ENCODE assay signal across 27 mouse cellular contexts in the genomic region with DNA sequence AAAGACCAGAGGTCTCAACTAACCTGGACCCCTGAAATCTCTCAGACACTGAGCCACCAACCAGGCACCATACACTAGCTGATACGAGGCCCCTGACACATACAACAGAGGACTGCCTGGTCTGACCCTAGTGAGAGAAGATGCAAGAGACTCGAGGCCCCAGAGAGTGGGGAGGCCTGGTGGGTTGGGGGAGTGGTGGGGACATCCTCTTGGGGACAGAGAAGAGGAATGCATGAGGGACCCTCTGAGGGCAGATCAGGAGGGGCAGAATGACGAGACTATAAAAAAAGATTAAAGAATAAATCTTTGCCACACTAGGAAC. TPM values are rescaled to one million over a fixed set of nuclear protein-coding genes. Genes with fewer than 3 reads are reported as not detected.
DNase-seq lines count a peak whose midpoint lies in the region; ATAC-seq and TF ChIP-seq lines count a peak whose summit lies in the region.
"Had no signal": no experiment of that assay in that cellular context is flagged by ENCODE, and none has a peak within 500 bp of the region (broad histone marks: within the 10 kb centered on the region; RNA-seq: fewer than 3 reads in every experiment).

No protein-coding gene starts in this region.

- 63% methylated on average over 3 of the region's 3 CpGs for WGBS in midbrain, embryonic 10.5 days
- WGBS in midbrain, postnatal 0 days, result 50% methylated on average over 3 of the region's 3 CpGs
- 58% methylated on average over 3 of the region's 3 CpGs for WGBS in neural tube, embryonic 13.5 days
- 54% methylated on average over 3 of the region's 3 CpGs for WGBS in midbrain, embryonic 15.5 days

- peak overlapping the region; percentile 14; the same call in 1 of the 2 replicates for H3K27ac ChIP-seq in midbrain, embryonic 10.5 days (replicated peaks)
- H3K27ac ChIP-seq in midbrain, postnatal 0 days (ENCODE audit: low read depth, low read length), result no peak overlapping the region
- H3K27ac ChIP-seq in neural tube, embryonic 13.5 days (replicated peaks), result no peak overlapping the region
- no peak overlapping the region for H3K27ac ChIP-seq in midbrain, embryonic 15.5 days
- H3K27ac ChIP-seq: embryonic facial prominence, embryonic 12.5 days; embryonic facial prominence, embryonic 15.5 days; forebrain, embryonic 12.5 days; heart, embryonic 10.5 days; heart, embryonic 13.5 days; hindbrain, embryonic 14.5 days; hindbrain, postnatal 0 days had no signal

- H3K4me1 ChIP-seq in midbrain, embryonic 10.5 days, result peaks cover 5% of the 10 kb centered on the region; the same call in 1 of the 2 replicates
- no peaks in the 10 kb centered on the region for H3K4me1 ChIP-seq in midbrain, postnatal 0 days (ENCODE audit: insufficient read depth, low read length)
- H3K4me1 ChIP-seq in neural tube, embryonic 13.5 days (replicated peaks), result no peaks in the 10 kb centered on the region
- H3K4me1 ChIP-seq in midbrain, embryonic 15.5 days, result no peaks in the 10 kb centered on the region
- H3K4me1 ChIP-seq: embryonic facial prominence, embryonic 12.5 days; embryonic facial prominence, embryonic 15.5 days; forebrain, embryonic 12.5 days; heart, embryonic 10.5 days had no signal

- H3K4me2 ChIP-seq in midbrain, postnatal 0 days (ENCODE audit: low read depth, low read length, poor library complexity, severe bottlenecking), result no peak overlapping the region
- no peak overlapping the region for H3K4me2 ChIP-seq in neural tube, embryonic 13.5 days
- no peak overlapping the region for H3K4me2 ChIP-seq in midbrain, embryonic 15.5 days
- H3K4me2 ChIP-seq: embryonic facial prominence, embryonic 12.5 days; embryonic facial prominence, embryonic 15.5 days; forebrain, embryonic 12.5 days; heart, embryonic 13.5 days; hindbrain, embryonic 14.5 days had no signal

- H3K27me3 ChIP-seq in midbrain, embryonic 10.5 days (ENCODE audit: low read depth, poor library complexity, severe bottlenecking), result no peaks in the 10 kb centered on the region
- H3K27me3 ChIP-seq in midbrain, postnatal 0 days (ENCODE audit: insufficient read depth, low read length), result no peaks in the 10 kb centered on the region
- H3K27me3 ChIP-seq in neural tube, embryonic 13.5 days, result no peaks in the 10 kb centered on the region
- no peaks in the 10 kb centered on the region for H3K27me3 ChIP-seq in midbrain, embryonic 15.5 days (replicated peaks)
- H3K27me3 ChIP-seq: embryonic facial prominence, embryonic 12.5 days; embryonic facial prominence, embryonic 15.5 days; forebrain, embryonic 12.5 days; heart, embryonic 13.5 days had no signal

- ATAC-seq in midbrain, postnatal 0 days (ENCODE audit: low FRiP score), result no peak
- ATAC-seq in neural tube, embryonic 13.5 days (ENCODE audit: low read depth), result peak; percentile 47; the same call in 1 of the 2 replicates
- ATAC-seq in midbrain, embryonic 15.5 days (replicated peaks), result 0 out of 2 replicates have a peak, but pooled peaks have one; percentile 30
- ATAC-seq: hindbrain, postnatal 0 days; inflammation-experienced regulatory T-cells, adult 6 months; Patski had no signal

- H3K36me3 ChIP-seq in midbrain, embryonic 10.5 days, result peaks cover 29% of the 10 kb centered on the region
- 0 out of 2 replicates have a peak, but pooled peaks cover 4% of the 10 kb centered on the region for H3K36me3 ChIP-seq in midbrain, postnatal 0 days (ENCODE audit: insufficient read depth, low read length)
- H3K36me3 ChIP-seq in neural tube, embryonic 13.5 days, result 0 out of 2 replicates have a peak, but pooled peaks cover 3% of the 10 kb centered on the region
- no peaks in the 10 kb centered on the region for H3K36me3 ChIP-seq in midbrain, embryonic 15.5 days (replicated peaks)
- H3K36me3 ChIP-seq: embryonic facial prominence, embryonic 12.5 days; embryonic facial prominence, embryonic 15.5 days; forebrain, embryonic 12.5 days had no signal

- no peaks in the 10 kb centered on the region for H3K9me3 ChIP-seq in midbrain, embryonic 10.5 days (replicated peaks)
- no peaks in the 10 kb centered on the region for H3K9me3 ChIP-seq in midbrain, postnatal 0 days (ENCODE audit: low read length)
- H3K9me3 ChIP-seq in neural tube, embryonic 13.5 days, result no peaks in the 10 kb centered on the region
- no peaks in the 10 kb centered on the region for H3K9me3 ChIP-seq in midbrain, embryonic 15.5 days
- H3K9me3 ChIP-seq: embryonic facial prominence, embryonic 12.5 days; embryonic facial prominence, embryonic 15.5 days; forebrain, embryonic 12.5 days; G1E; heart, embryonic 10.5 days; heart, embryonic 13.5 days had no signal

- TF ChIP-seq CTCF in midbrain, postnatal 0 days (IDR thresholded peaks at IDR 0.05), result no peak

- DNase-seq in midbrain, embryonic 10.5 days (ENCODE audit: low spot score), result no peak
- no peak for DNase-seq in midbrain, postnatal 0 days (ENCODE audit: low spot score)
- DNase-seq in neural tube, embryonic 10.5 days (ENCODE audit: extremely low spot score, low spot score), result no peak
- DNase-seq in heart, adult 9 months (ENCODE audit: low spot score in 2 of 2), result no peak
- no peak for DNase-seq in B cell, adult 2 months
- DNase-seq: adrenal gland, postnatal 10 days; adrenal gland, postnatal 36 days; cerebellum, adult 18-20 months; cerebellum, adult 9-11 months; cerebellum, postnatal 25 days; gastrocnemius, postnatal 25 days; heart, adult 18-20 months; heart, postnatal 14 days; heart, postnatal 4 days had no signal

- H3K9ac ChIP-seq in midbrain, postnatal 0 days (replicated peaks; ENCODE audit: low read length, poor library complexity, severe bottlenecking), result no peak overlapping the region
- H3K9ac ChIP-seq in neural tube, embryonic 13.5 days, result no peak overlapping the region
- no peak overlapping the region for H3K9ac ChIP-seq in midbrain, embryonic 15.5 days
- H3K9ac ChIP-seq: embryonic facial prominence, embryonic 12.5 days; embryonic facial prominence, embryonic 15.5 days; forebrain, embryonic 12.5 days; heart, embryonic 13.5 days; hindbrain, embryonic 14.5 days had no signal

- no peak overlapping the region for H3K4me3 ChIP-seq in midbrain, embryonic 10.5 days
- H3K4me3 ChIP-seq in midbrain, postnatal 0 days (ENCODE audit: low read depth, low read length), result no peak overlapping the region
- H3K4me3 ChIP-seq in neural tube, embryonic 13.5 days, result no peak overlapping the region
- H3K4me3 ChIP-seq in midbrain, embryonic 15.5 days, result no peak overlapping the region
- H3K4me3 ChIP-seq: embryonic facial prominence, embryonic 12.5 days; embryonic facial prominence, embryonic 15.5 days; forebrain, embryonic 12.5 days; heart, embryonic 10.5 days; heart, embryonic 13.5 days had no signal

RNA-seq across cellular contexts. Expression of gene Bves, which starts 47.0 kb away (rescaled TPM):
- polyA plus RNA-seq in midbrain, embryonic 10.5 days (2016; fragmentation: Nextera tagmentation; extraction: Ambion mirVana), result 2.3 and 2.6 TPM in 2 replicates
- 2.7 TPM in 2 replicates for total RNA-seq in midbrain, postnatal 0 days (2014; rRNA removed)
- 1.0 and 1.3 TPM in 2 replicates for polyA plus RNA-seq in midbrain, postnatal 0 days (2015; fragmentation: Nextera tagmentation; extraction: Ambion mirVana)
- 3.6 and 5.1 TPM in 2 replicates for polyA plus RNA-seq in neural tube, embryonic 13.5 days (2015; fragmentation: Nextera tagmentation; extraction: Ambion mirVana)
- 1.5 and 1.6 TPM in 2 replicates for polyA plus RNA-seq in midbrain, embryonic 15.5 days (2015; fragmentation: Nextera tagmentation; extraction: Ambion mirVana)
- total RNA-seq: common myeloid progenitor, adult 5-6 weeks had no signal
- polyA plus RNA-seq: G1E; inflammation-experienced regulatory T-cells, adult 6 months had no signal
